Mouse (Mus musculus) cerebellum, adult 2 months (tissue): ENCODE measurements at regions not wholly inside any gene's neighbourhood (a gene's known extent, or its start where the extent isn't known, plus 50 kb on each side); places are given as distances from the start of the nearest gene placed in this dataset.

ENCODE experiments used
- CTCF ChIP-seq: fragments of 200-500 bp; IDR thresholded peaks from 2 replicates; pipeline ENCODE4 v1.5.1; 2011; ENCODE audit warnings: low read depth, mild to moderate bottlenecking, control low read depth, low read length, moderate library complexity, borderline replicate concordance; ENCODE audit not compliant: insufficient read depth
- POLR2A ChIP-seq: fragments of 200-500 bp; IDR thresholded peaks from 2 replicates; pipeline ENCODE4 v1.6.1; 2011; ENCODE audit warnings: low read length, control low read depth, borderline replicate concordance; ENCODE audit not compliant: insufficient read depth

- TF ChIP-seq CTCF (no peak), POLR2A (no peak)
Observed at GRCm38 (mm10) chr8:93691826-93692225, 117.9 kb upstream of the Gnao1 start.
